Mouse (Mus musculus) heart, adult 9 months (tissue): ENCODE results near the gene Cd40.

Source experiments
- DNase-seq, 2 experiments: peaks; one replicate each; pipeline ENCODE4 v3.0.0; 2022; ENCODE audit warnings: low spot score in 2 of 2

Cd40 gene

GRCm38 (mm10) chr2:165100749-165101148, 45.3 kb downstream of the Cd40 start:
- DNase-seq = no peak

DNA sequence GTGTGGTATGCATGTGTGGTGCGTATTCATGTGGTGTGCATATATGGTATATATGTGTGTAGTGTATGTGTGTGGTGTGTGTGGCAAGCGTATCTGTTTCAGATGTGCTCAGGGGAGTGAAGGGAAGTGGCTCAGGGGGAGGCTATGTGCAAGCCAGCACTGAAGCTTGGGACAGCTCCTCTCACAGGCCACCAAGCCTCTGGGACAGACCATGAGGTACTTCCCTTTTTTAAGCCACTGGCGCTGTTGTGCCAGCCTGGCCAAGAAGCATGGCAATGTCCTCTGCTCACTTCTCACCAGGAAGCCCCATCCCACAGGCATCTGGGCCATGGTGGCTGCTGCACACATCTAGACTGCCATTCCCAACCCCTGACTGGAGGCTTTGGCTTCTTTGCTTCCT, 47.5 kb downstream of the Cd40 start:
- DNase-seq = no peak

GRCm38 (mm10) chr2:165105513-165106079, 50.2 kb downstream of the Cd40 start:
- DNase-seq = no peak

DNA sequence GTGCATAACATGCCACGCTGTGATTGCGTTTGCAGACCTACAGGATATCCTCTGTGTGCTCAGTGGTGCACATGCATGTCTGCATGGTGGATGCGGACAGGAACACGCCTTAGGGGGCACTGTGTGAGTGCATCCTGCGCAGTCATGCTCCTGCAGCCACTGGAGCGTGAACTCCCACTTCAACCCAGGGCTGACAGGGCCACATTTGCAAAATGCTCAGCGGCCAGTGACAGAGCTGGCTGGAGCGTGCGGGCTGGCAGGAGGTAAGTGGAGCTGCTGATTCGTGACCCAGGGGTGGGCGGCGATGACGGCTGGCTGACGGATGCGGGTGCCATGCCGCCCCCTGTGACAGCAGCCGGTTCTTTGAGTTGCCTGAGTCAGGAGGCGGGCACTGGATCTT, 51.2 kb downstream of the Cd40 start:
- no peak for DNase-seq

- DNase-seq = peak; percentile 31 to 64
These were observed 56.7 kb downstream of the Cd40 start for GRCm38 (mm10) chr2:165112149-165112548.

- DNase-seq = no peak
These were observed 58.3 kb downstream of the Cd40 start for GRCm38 (mm10) chr2:165113733-165114132.

DNA sequence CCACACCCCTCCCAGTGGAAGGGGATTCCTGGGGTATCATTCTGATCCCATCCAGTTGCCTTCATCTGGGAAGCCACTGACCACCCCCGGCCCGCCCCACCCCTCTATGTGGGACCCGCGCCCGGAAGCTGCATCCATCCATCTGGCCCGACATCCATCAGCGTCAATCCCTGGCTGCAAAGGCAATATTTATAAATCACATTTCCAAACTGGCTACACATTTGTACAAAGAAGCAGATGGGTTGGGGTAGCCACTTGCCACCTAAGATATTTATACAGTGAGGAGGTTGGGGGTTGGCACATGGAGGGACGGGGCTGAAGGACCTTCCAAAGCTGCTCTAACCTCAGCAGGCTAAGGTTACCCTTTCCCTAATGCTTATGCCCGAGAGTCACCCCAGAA, 65.3 kb downstream of the Cd40 start:
- no peak for DNase-seq

- no peak for DNase-seq
These were observed 65.9 kb downstream of the Cd40 start for GRCm38 (mm10) chr2:165121206-165121840.
